Mouse (Mus musculus) heart, postnatal 0 days (tissue): ENCODE data around the gene Ager.

Source experiments
- CTCF ChIP-seq: IDR thresholded peaks from 2 replicates; pipeline ENCODE4 v1.5.1; 2016; ENCODE audit warnings: antibody characterized with exemption, control low read depth, low read depth
- EP300 ChIP-seq: IDR thresholded peaks from 2 replicates; pipeline ENCODE4 v1.6.1; 2016; ENCODE audit warnings: antibody characterized with exemption, low read depth

DNA sequence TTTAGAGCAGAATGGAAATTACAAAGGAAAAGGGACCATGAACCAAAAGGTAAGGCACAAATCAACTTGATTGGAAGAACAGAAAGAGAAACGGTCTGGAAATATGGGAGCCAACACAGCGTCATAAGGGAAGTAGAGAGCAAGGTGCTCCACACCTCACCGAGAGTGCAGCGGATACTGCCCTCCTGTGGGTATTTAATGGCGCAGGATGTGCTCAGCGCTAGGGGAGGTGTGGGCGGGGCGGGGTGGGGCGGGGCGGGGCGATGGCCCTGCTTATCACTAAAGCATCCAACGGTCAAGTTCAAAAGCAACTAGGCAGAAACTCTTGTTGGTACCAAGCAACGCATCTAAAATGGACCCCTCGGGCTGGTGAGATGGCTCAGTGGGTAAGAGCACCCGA lies 37.8 kb upstream of the Ager start:
- TF ChIP-seq CTCF: no peak
- TF ChIP-seq EP300: no peak
